Mouse (Mus musculus) Patski (cell line): ENCODE results near the gene Txlna. TPM values are rescaled to one million over a fixed set of nuclear protein-coding genes. Genes with fewer than 3 reads are reported as not detected.

ENCODE experiments used
- ATAC-seq: fragments of 100-300 bp; one replicate; pipeline ENCODE4 v1.8.0; 2021
- CTCF ChIA-PET: fragments of 350-600 bp; sonication (Branson Sonifier 250); formaldehyde crosslinking; loops from one replicate; lab custom pipeline; 2022; ENCODE audit warnings: inconsistent platforms; lab: Charles Lee
- POLR2A ChIA-PET: fragments of 350-600 bp; sonication (Branson Sonifier 250); formaldehyde crosslinking; loops from one replicate; lab custom pipeline; 2022; ENCODE audit warnings: antibody characterized with exemption, inconsistent platforms; lab: Charles Lee
- DNase-seq: peaks from one replicate; pipeline ENCODE4 v3.0.0-alpha.2; 2011; ENCODE audit warnings: low read depth, low spot score
- H3K27me3 ChIP-seq: fragments of 371-371 bp; one replicate; pipeline ENCODE4 v1.5.1; 2021
- CTCF ChIP-seq: fragments of 100-300 bp; IDR thresholded peaks from one replicate; pipeline ENCODE4 v1.5.1; 2021
- in situ Hi-C: fragments of 300-500 bp; cut with MboI; formaldehyde crosslinking; loops from 3 replicates; pipeline ENCODE4 v1.11.1; 2018; ENCODE audit warnings: low pct_unique_long_range_greater_than_20kb, mixed read lengths
- polyA plus RNA-seq: library from polyadenylated mRNA; unstranded; gene quantifications from one replicate; pipeline ENCODE4 v1.2.3, GENCODE M21; 2021

Gene Txlna
- polyA plus RNA-seq, 1 experiment from 2014 or later, result 51.2 TPM

- CTCF ChIA-PET, result interaction anchor here (1.5 kb wide), 1 partner anchor 9 kb away, joined by 3 read pairs; no protein-coding TSS in a partner anchor
- no peak for TF ChIP-seq CTCF
- no peaks in the 10 kb centered on the region for H3K27me3 ChIP-seq
- in situ Hi-C loops, result no loop called here
- DNase-seq, result no peak
- ATAC-seq, result no peak
- POLR2A ChIA-PET, result interaction anchor here (0.9 kb wide), 1 partner anchor 15 kb away, joined by 5 read pairs; the partner anchor contains the start of gene Txlna
These were observed 15.4 kb downstream of the Txlna start for GRCm38 (mm10) chr4:129625496-129625895.

- DNase-seq (no peak), ATAC-seq (no peak)
- ChIA-PET CTCF (interaction anchor here (1.5 kb wide), 1 partner anchor 9 kb away, joined by 3 read pairs; no protein-coding TSS in a partner anchor), POLR2A (interaction anchor here (0.9 kb wide), 1 partner anchor 15 kb away, joined by 5 read pairs; the partner anchor contains the start of gene Txlna)
- H3K27me3 ChIP-seq, result no peaks in the 10 kb centered on the region
- in situ Hi-C loops, result no loop called here
- TF ChIP-seq CTCF, result no peak
These were observed 15.9 kb downstream of the Txlna start for GRCm38 (mm10) chr4:129625029-129625370.

- DNase-seq, result no peak
- CTCF ChIA-PET, result interaction anchor here (1.5 kb wide), 1 partner anchor 10 kb away, joined by 3 read pairs; no protein-coding TSS in a partner anchor
- peak; percentile 91 for ATAC-seq
- no peaks in the 10 kb centered on the region for H3K27me3 ChIP-seq
- no peak for TF ChIP-seq CTCF
- in situ Hi-C loops, result no loop called here
- POLR2A ChIA-PET, result interaction anchor here (0.7 to 0.9 kb wide), 2 partner anchors 16 kb away, joined by 3 to 5 read pairs; partner anchors contain the start of gene Txlna
These were observed 16.4 kb downstream of the Txlna start for GRCm38 (mm10) chr4:129624281-129625028.

GRCm38 (mm10) chr4:129623681-129624091, 17.2 kb downstream of the Txlna start, which contains the start of gene Ccdc28b:
Ccdc28b (minus strand) TSS chr4:129623947.
- CTCF ChIA-PET, result no interaction called here
- POLR2A ChIA-PET, result interaction anchor here (0.7 kb wide), 2 partner anchors 13 to 17 kb away, joined by 3 read pairs; no protein-coding TSS in a partner anchor

GRCm38 (mm10) chr4:129622803-129623535, 17.9 kb downstream of the Txlna start:
- DNase-seq (no peak), ATAC-seq (no peak)
- ChIA-PET CTCF (no interaction called here), POLR2A (interaction anchor here (0.6 to 0.7 kb wide), 2 partner anchors 11 to 13 kb away, joined by 3 to 4 read pairs; no protein-coding TSS in a partner anchor)
- TF ChIP-seq CTCF, result no peak
- no peaks in the 10 kb centered on the region for H3K27me3 ChIP-seq
- in situ Hi-C loops, result no loop called here

More at GRCm38 (mm10) chr4:129623681-129624091, 17.2 kb downstream of the Txlna start, which contains the start of gene Ccdc28b:
- TF ChIP-seq CTCF, result no peak
- no peaks in the 10 kb centered on the region for H3K27me3 ChIP-seq
- DNase-seq, result no peak
- no peak for ATAC-seq
- in situ Hi-C loops, result no loop called here

GRCm38 (mm10) chr4:129622120-129622802, 18.6 kb downstream of the Txlna start:
- DNase-seq, result no peak
- in situ Hi-C loops, result no loop called here
- CTCF ChIA-PET, result no interaction called here
- no peak for ATAC-seq
- POLR2A ChIA-PET, result interaction anchor here (0.6 kb wide), 1 partner anchor 11 kb away, joined by 4 read pairs; no protein-coding TSS in a partner anchor
- H3K27me3 ChIP-seq, result no peaks in the 10 kb centered on the region
- no peak for TF ChIP-seq CTCF

- no peak for TF ChIP-seq CTCF
- ATAC-seq (no peak), DNase-seq (no peak)
- CTCF ChIA-PET, result no interaction called here
- POLR2A ChIA-PET, result interaction anchor here (1.5 kb wide), 1 partner anchor 13 kb away, joined by 3 read pairs; no protein-coding TSS in a partner anchor
- in situ Hi-C loops, result no loop called here
- H3K27me3 ChIP-seq, result no peaks in the 10 kb centered on the region
These were observed 19.5 kb downstream of the Txlna start for GRCm38 (mm10) chr4:129621283-129621841.

- no peaks in the 10 kb centered on the region for H3K27me3 ChIP-seq
- DNase-seq, result no peak
- ATAC-seq, result no peak
- in situ Hi-C loops, result no loop called here
- TF ChIP-seq CTCF, result no peak
- ChIA-PET CTCF (interaction anchor here (1.0 kb wide), 1 partner anchor 12 kb away, joined by 4 read pairs; no protein-coding TSS in a partner anchor), POLR2A (interaction anchor here (1.5 kb wide), 1 partner anchor 12 kb away, joined by 3 read pairs; no protein-coding TSS in a partner anchor)
These were observed 20.2 kb downstream of the Txlna start for GRCm38 (mm10) chr4:129620419-129621282.
